Comparison of ENCODE assay signal across 9 mouse cellular contexts in the genomic region with DNA sequence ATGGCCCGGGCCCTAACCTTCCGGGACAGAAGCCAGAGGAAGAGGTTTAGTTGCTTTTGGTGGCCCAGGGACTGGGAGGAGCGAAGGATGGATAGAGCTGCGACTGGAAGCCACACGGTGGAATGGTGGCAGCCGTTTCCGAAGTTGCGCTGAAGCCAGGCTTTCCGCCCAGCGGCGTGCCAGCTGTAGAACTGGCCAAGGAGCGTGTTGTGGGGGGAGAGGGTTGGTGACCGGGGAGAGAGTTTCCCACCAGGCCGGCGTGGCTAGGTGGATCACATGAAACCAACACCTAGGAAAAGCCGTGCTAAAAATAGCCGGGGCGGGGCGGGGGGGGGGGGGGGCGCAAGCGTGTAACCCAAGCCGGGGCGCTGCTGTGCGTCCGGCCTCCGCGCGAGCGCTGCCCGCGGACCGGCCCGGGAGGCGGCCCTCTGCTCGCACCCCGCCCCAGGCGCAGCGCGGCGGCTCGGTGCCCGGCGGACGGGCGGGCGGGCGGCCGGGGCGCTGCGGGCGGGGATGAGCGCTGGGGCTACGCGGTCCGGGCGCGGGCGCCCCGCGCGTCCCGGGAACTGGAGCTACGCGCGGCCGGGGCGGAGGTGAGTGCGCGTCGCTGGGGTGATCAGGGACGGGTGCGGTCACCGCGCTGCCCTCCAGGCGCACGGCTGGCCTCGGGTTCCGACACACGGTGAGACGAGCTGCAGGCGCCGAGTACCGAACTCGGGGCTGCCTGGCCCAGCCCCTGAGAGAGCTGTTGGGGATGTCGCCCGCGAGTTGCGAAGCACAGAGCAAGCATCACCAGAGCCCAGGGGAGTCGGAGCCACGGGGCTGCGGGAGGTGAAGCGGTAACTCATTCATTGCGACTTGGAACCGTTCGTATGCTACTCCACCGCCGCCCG. TPM values are rescaled to one million over a fixed set of nuclear protein-coding genes. Genes with fewer than 3 reads are reported as not detected.
DNase-seq lines count a peak whose midpoint lies in the region; ATAC-seq and TF ChIP-seq lines count a peak whose summit lies in the region.
"Had no signal": no experiment of that assay in that cellular context is flagged by ENCODE, and none has a peak within 500 bp of the region (broad histone marks: within the 10 kb centered on the region; RNA-seq: fewer than 3 reads in every experiment).

No protein-coding gene starts in this region.

- H3K27ac ChIP-seq in cortical plate, adult 2 months (ENCODE audit: insufficient read depth, low read length) = no peak overlapping the region
- H3K27ac ChIP-seq in heart, adult 2 months = peak overlapping the region; percentile 61
- H3K27ac ChIP-seq in midbrain, embryonic 13.5 days = no peak overlapping the region

- DNase-seq in thymus, postnatal 4 days = peak; percentile 22
- DNase-seq in thymus, postnatal 14 days = no peak
- peak; percentile 71 for DNase-seq in heart, adult 2 months
- DNase-seq in kidney, postnatal 10 days = peak; percentile 37
- DNase-seq in urinary bladder, postnatal 14 days (ENCODE audit: low spot score) = no peak
- no peak for DNase-seq in urinary bladder, postnatal 36 days (ENCODE audit: low spot score in 2 of 2)

- H3K4me2 ChIP-seq in midbrain, embryonic 13.5 days (replicated peaks) = peak overlapping the region; percentile 92

- no peak for TF ChIP-seq POLR2A in cortical plate, adult 2 months (IDR thresholded peaks at IDR 0.05; ENCODE audit: extremely low read depth, insufficient read depth, low read length)
- no peak for TF ChIP-seq POLR2A in heart, adult 2 months (IDR thresholded peaks at IDR 0.05; ENCODE audit: insufficient read depth, low read depth, low read length)

- peak; percentile 41 for ATAC-seq in midbrain, embryonic 13.5 days

- no peaks in the 10 kb centered on the region for H3K79me2 ChIP-seq in heart, adult 2 months (replicated peaks; ENCODE audit: control insufficient read depth, insufficient read depth, low read length)

- no peaks in the 10 kb centered on the region for H3K27me3 ChIP-seq in heart, adult 2 months (ENCODE audit: control insufficient read depth, insufficient read depth, low read length)
- peaks cover 53% of the 10 kb centered on the region for H3K27me3 ChIP-seq in midbrain, embryonic 13.5 days

- H3K36me3 ChIP-seq in heart, adult 2 months (ENCODE audit: control insufficient read depth, insufficient read depth, low read length) = no peaks in the 10 kb centered on the region
- H3K36me3 ChIP-seq in midbrain, embryonic 13.5 days = no peaks in the 10 kb centered on the region

- H3K9me3 ChIP-seq in midbrain, embryonic 13.5 days = no peaks in the 10 kb centered on the region

- intact Hi-C loops in heart, adult 2 months (cut with DNase I) = loop anchor here (1.0 to 5.0 kb wide), 3 partner anchors 29 to 88 kb away; no protein-coding TSS in a partner anchor

- no peaks in the 10 kb centered on the region; the same call in 1 of the 2 replicates for H3K4me1 ChIP-seq in cortical plate, adult 2 months (ENCODE audit: control insufficient read depth, insufficient read depth, low read length)
- peaks cover 17% of the 10 kb centered on the region for H3K4me1 ChIP-seq in heart, adult 2 months (ENCODE audit: control insufficient read depth, insufficient read depth, low read length)
- peaks cover 13% of the 10 kb centered on the region for H3K4me1 ChIP-seq in midbrain, embryonic 13.5 days (replicated peaks)

- WGBS in heart, adult 2 months = 2% methylated on average over 84 of the region's 98 CpGs
- WGBS in midbrain, embryonic 13.5 days = 2% methylated on average over 68 of the region's 98 CpGs

- peak overlapping the region; percentile 90 for H3K9ac ChIP-seq in heart, adult 2 months (ENCODE audit: low read depth, low read length)
- H3K9ac ChIP-seq in midbrain, embryonic 13.5 days (replicated peaks) = peak overlapping the region; percentile 66

- H3K4me3 ChIP-seq in cortical plate, adult 2 months (ENCODE audit: insufficient read depth, low read length) = peak overlapping the region; percentile 71
- peak overlapping the region; percentile 66 for H3K4me3 ChIP-seq in heart, adult 2 months
- H3K4me3 ChIP-seq in midbrain, embryonic 13.5 days (replicated peaks) = peak overlapping the region; percentile 50
- H3K4me3 ChIP-seq: erythroblast, embryonic 14.5 days had no signal

- TF ChIP-seq EP300 in heart, adult 2 months (IDR thresholded peaks at IDR 0.05; ENCODE audit: insufficient read depth, low read depth, low read length) = peak; percentile 59; the same call in 1 of the 2 replicates

- TF ChIP-seq CTCF in cortical plate, adult 2 months (IDR thresholded peaks at IDR 0.05; ENCODE audit: extremely low read depth, insufficient read depth, low read length) = no peak
- TF ChIP-seq CTCF in heart, adult 2 months (IDR thresholded peaks at IDR 0.05) = no peak

RNA-seq across cellular contexts. Expression of a gene that starts 51.9 kb away (rescaled TPM):
- 32.1 and 39.0 TPM in 2 replicates for polyA plus RNA-seq in cortical plate, adult 2 months (2012; rRNA removed)
- 10 to 100 TPM; 21.2 to 24.6 TPM for total RNA-seq in heart, adult 2 months (2021)
- 20.0 and 20.9 TPM in 2 replicates for polyA plus RNA-seq in heart, adult 2 months (2012; rRNA removed)
- 1.5 and 2.1 TPM in 2 replicates for polyA plus RNA-seq in midbrain, embryonic 13.5 days (2015; fragmentation: Nextera tagmentation; extraction: Ambion mirVana)

Comparison
In these comparisons a context has a peak if more than half of its experiments do, and no peak if none do; other contexts are left out.
1. DNase-seq: peak in thymus, postnatal 4 days (single experiment), heart, adult 2 months (2 of 2) and kidney, postnatal 10 days (single experiment); none in thymus, postnatal 14 days (single experiment), urinary bladder, postnatal 14 days (single experiment) and urinary bladder, postnatal 36 days (0 of 2).
2. Peak in every context shown above with its lines, with median percentiles within 50 percentile points of each other: H3K4me3 ChIP-seq.